Mouse (Mus musculus): ENCODE data around the gene Slc22a15. TPM values are rescaled to one million over a fixed set of nuclear protein-coding genes. Genes with fewer than 3 reads are reported as not detected.
A peak's percentile ranks its signal among the peaks of the same experiment; 100 is the strongest.

The Slc22a15 gene
- total RNA-seq, 1 experiment, result 0.76 TPM

DNA sequence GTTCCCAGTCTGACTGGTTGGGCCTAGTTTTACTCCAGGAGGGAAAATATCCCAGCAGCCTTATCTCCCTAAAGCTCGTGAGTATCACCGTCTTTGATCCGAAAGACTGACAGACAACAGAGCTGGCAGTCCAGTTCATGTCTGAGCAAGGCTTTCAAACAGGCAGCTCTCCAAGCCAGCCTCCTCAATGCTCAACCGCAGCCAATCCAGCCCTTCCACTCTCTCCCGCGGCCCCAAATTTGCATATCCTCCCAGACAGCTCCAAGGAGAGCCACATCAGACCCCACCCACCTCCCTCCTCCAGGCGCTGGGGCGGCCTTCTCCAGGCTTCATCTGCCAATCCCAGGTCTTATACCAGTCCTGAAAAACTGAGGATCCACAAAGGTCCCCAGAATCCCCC lies 88.2 kb downstream of the Slc22a15 start:
- no peak overlapping the region for H3K27ac ChIP-seq (ENCODE audit: insufficient read depth, low read depth, low read length, poor library complexity, severe bottlenecking)
- no peaks in the 10 kb centered on the region for H3K9me3 ChIP-seq (ENCODE audit: control insufficient read depth, insufficient read depth, low read depth, low read length)
- no peak for TF ChIP-seq CHD2 (IDR thresholded peaks at IDR 0.05; ENCODE audit: low read depth, low read length)
- TF ChIP-seq HCFC1 (IDR thresholded peaks at IDR 0.05; ENCODE audit: borderline replicate concordance, insufficient read depth, low read length), result no peak
- TF ChIP-seq ZC3H11A (IDR thresholded peaks at IDR 0.05; ENCODE audit: borderline replicate concordance, low read depth, low read length), result no peak
- TF ChIP-seq MAFK (IDR thresholded peaks at IDR 0.05; ENCODE audit: insufficient read depth, low read depth, low read length), result no peak
- TF ChIP-seq ZNF384 (IDR thresholded peaks at IDR 0.05; ENCODE audit: low read depth, low read length), result no peak
- peak overlapping the region; percentile 13 to 60; a peak in 3 of 4 replicates for H3K4me3 ChIP-seq (ENCODE audit: insufficient read depth in 1 of 2, low read depth in 1 of 2, low read length in 2 of 2, poor library complexity in 1 of 2, severe bottlenecking in 1 of 2)
- in situ Hi-C loops (cut with MboI; ENCODE audit: low sequenced_read_pairs in 2 of 2, unreplicated experiment in 2 of 2), result no loop called here
- peak; percentile 91 for DNase-seq (ENCODE audit: low read depth, low spot score)
- H3K4me1 ChIP-seq (ENCODE audit: control insufficient read depth in 2 of 2, insufficient read depth in 2 of 2, low read length in 2 of 2, poor library complexity in 1 of 2), result peaks cover 4 to 12% of the 10 kb centered on the region in 2 experiments; a peak in 1 of 4 replicates
- H3K9ac ChIP-seq (ENCODE audit: insufficient read depth, low read depth, low read length, poor library complexity, severe bottlenecking), result peak overlapping the region; percentile 56; the same call in 1 of the 2 replicates
- no peaks in the 10 kb centered on the region for H3K36me3 ChIP-seq (ENCODE audit: control insufficient read depth, insufficient read depth, low read length, poor library complexity, severe bottlenecking)

- Histone ChIP-seq H3K9ac (ENCODE audit: insufficient read depth, low read depth, low read length, poor library complexity, severe bottlenecking) (no peak overlapping the region), H3K4me3 (ENCODE audit: insufficient read depth in 1 of 2, low read depth in 1 of 2, low read length in 2 of 2, poor library complexity in 1 of 2, severe bottlenecking in 1 of 2) (no peak overlapping the region), H3K27ac (ENCODE audit: insufficient read depth, low read depth, low read length, poor library complexity, severe bottlenecking) (no peak overlapping the region), H3K9me3 (ENCODE audit: control insufficient read depth, insufficient read depth, low read depth, low read length) (no peaks in the 10 kb centered on the region), H3K36me3 (ENCODE audit: control insufficient read depth, insufficient read depth, low read length, poor library complexity, severe bottlenecking) (no peaks in the 10 kb centered on the region), H3K4me1 (ENCODE audit: control insufficient read depth in 2 of 2, insufficient read depth in 2 of 2, low read length in 2 of 2, poor library complexity in 1 of 2) (peaks cover 6 to 12% of the 10 kb centered on the region in 2 experiments; a peak in 3 of 4 replicates)
- no peak for DNase-seq (ENCODE audit: low read depth, low spot score)
- TF ChIP-seq ZC3H11A (IDR thresholded peaks at IDR 0.05; ENCODE audit: borderline replicate concordance, low read depth, low read length), result no peak
- no peak for TF ChIP-seq CHD2 (IDR thresholded peaks at IDR 0.05; ENCODE audit: low read depth, low read length)
- TF ChIP-seq MAFK (IDR thresholded peaks at IDR 0.05; ENCODE audit: insufficient read depth, low read depth, low read length), result no peak
- no peak for TF ChIP-seq HCFC1 (IDR thresholded peaks at IDR 0.05; ENCODE audit: borderline replicate concordance, insufficient read depth, low read length)
- TF ChIP-seq ZNF384 (IDR thresholded peaks at IDR 0.05; ENCODE audit: low read depth, low read length), result no peak
- in situ Hi-C loops (cut with MboI; ENCODE audit: low sequenced_read_pairs in 2 of 2, unreplicated experiment in 2 of 2), result no loop called here
Measured at GRCm38 (mm10) chr3:101831189-101831858, 92.9 kb downstream of the Slc22a15 start.

DNA sequence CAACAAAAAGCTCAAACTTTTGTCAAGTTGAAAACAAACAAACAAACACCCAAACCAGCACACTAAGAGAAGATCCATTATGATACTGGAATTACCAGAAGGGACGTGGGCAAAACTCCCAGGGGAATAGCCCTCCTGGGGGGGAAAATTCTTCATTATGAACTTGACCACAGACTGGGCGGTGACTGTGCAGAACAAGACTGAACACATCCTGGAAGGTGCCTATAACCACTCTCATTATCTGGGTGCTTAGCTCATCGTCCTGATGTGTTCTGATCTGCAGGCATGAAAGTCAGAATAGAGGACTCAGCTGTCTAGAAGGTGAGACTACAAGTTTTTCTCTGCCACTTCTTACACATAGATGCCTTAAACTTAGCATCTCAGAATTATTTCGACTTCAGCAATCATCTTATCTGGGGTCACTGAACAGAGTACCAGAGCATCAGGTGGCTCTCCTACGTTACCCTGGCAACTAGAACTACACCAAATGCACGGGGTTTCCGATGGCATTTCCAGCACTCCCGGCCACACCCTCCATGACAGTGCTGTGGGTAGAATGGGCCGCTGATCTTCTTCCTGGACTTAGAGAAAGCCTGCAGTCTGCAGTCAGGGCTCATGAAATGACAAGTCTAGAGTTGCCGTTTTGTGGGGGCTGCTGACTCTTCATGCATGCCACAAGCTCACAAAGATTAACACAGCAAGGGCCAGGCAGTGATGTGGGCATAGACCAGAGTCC lies 94.2 kb downstream of the Slc22a15 start:
- H3K9me3 ChIP-seq (ENCODE audit: control insufficient read depth, insufficient read depth, low read depth, low read length), result no peaks in the 10 kb centered on the region
- in situ Hi-C loops (cut with MboI; ENCODE audit: low sequenced_read_pairs in 2 of 2, unreplicated experiment in 2 of 2), result no loop called here
- peaks cover 4 to 11% of the 10 kb centered on the region in 2 experiments; a peak in 3 of 4 replicates for H3K4me1 ChIP-seq (ENCODE audit: control insufficient read depth in 2 of 2, insufficient read depth in 2 of 2, low read length in 2 of 2, poor library complexity in 1 of 2)
- no peak overlapping the region for H3K9ac ChIP-seq (ENCODE audit: insufficient read depth, low read depth, low read length, poor library complexity, severe bottlenecking)
- DNase-seq (ENCODE audit: low read depth, low spot score), result no peak
- H3K4me3 ChIP-seq (ENCODE audit: insufficient read depth in 1 of 2, low read depth in 1 of 2, low read length in 2 of 2, poor library complexity in 1 of 2, severe bottlenecking in 1 of 2), result no peak overlapping the region
- no peak overlapping the region for H3K27ac ChIP-seq (ENCODE audit: insufficient read depth, low read depth, low read length, poor library complexity, severe bottlenecking)
- TF ChIP-seq ZC3H11A (IDR thresholded peaks at IDR 0.05; ENCODE audit: borderline replicate concordance, low read depth, low read length) (no peak), ZNF384 (IDR thresholded peaks at IDR 0.05; ENCODE audit: low read depth, low read length) (no peak), CHD2 (IDR thresholded peaks at IDR 0.05; ENCODE audit: low read depth, low read length) (no peak), MAFK (IDR thresholded peaks at IDR 0.05; ENCODE audit: insufficient read depth, low read depth, low read length) (no peak), HCFC1 (IDR thresholded peaks at IDR 0.05; ENCODE audit: borderline replicate concordance, insufficient read depth, low read length) (no peak)
- H3K36me3 ChIP-seq (ENCODE audit: control insufficient read depth, insufficient read depth, low read length, poor library complexity, severe bottlenecking), result no peaks in the 10 kb centered on the region

DNA sequence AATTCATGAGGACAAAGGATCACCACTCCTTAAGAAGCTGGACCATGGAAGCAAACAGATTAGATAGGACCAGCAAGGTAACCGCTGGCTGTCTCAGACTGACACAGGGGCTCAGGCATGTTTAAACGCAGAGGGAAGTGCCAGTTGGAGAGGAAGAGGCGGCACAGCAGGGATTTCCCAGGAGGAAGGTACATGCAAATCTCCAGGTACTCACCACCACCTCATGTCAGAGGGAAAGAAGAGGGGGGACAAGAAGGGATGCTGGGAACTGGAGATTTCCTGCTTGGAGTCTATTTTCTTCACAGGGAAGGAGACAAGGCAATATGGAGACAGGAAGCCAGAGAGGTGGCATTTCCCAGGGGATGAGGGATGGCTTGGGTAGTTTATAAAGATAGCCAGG lies 95.7 kb downstream of the Slc22a15 start:
- Histone ChIP-seq H3K4me1 (ENCODE audit: control insufficient read depth in 2 of 2, insufficient read depth in 2 of 2, low read length in 2 of 2, poor library complexity in 1 of 2) (peaks cover 4 to 11% of the 10 kb centered on the region in 2 experiments; a peak in 3 of 4 replicates), H3K4me3 (ENCODE audit: insufficient read depth in 1 of 2, low read depth in 1 of 2, low read length in 2 of 2, poor library complexity in 1 of 2, severe bottlenecking in 1 of 2) (no peak overlapping the region), H3K27ac (ENCODE audit: insufficient read depth, low read depth, low read length, poor library complexity, severe bottlenecking) (no peak overlapping the region), H3K36me3 (ENCODE audit: control insufficient read depth, insufficient read depth, low read length, poor library complexity, severe bottlenecking) (no peaks in the 10 kb centered on the region), H3K9me3 (ENCODE audit: control insufficient read depth, insufficient read depth, low read depth, low read length) (no peaks in the 10 kb centered on the region), H3K9ac (ENCODE audit: insufficient read depth, low read depth, low read length, poor library complexity, severe bottlenecking) (no peak overlapping the region)
- no peak for DNase-seq (ENCODE audit: low read depth, low spot score)
- no peak for TF ChIP-seq MAFK (IDR thresholded peaks at IDR 0.05; ENCODE audit: insufficient read depth, low read depth, low read length)
- TF ChIP-seq ZC3H11A (IDR thresholded peaks at IDR 0.05; ENCODE audit: borderline replicate concordance, low read depth, low read length), result no peak
- TF ChIP-seq CHD2 (IDR thresholded peaks at IDR 0.05; ENCODE audit: low read depth, low read length), result no peak
- no peak for TF ChIP-seq ZNF384 (IDR thresholded peaks at IDR 0.05; ENCODE audit: low read depth, low read length)
- TF ChIP-seq HCFC1 (IDR thresholded peaks at IDR 0.05; ENCODE audit: borderline replicate concordance, insufficient read depth, low read length), result no peak
- in situ Hi-C loops (cut with MboI; ENCODE audit: low sequenced_read_pairs in 2 of 2, unreplicated experiment in 2 of 2), result no loop called here
